Mouse (Mus musculus): ENCODE data around the gene Guca1a.

Guca1a gene

GRCm38 (mm10) chr17:47420195-47420594 lies 19.8 kb upstream of the Guca1a start:
- DNase-seq (ENCODE audit: low read depth in 1 of 2, low spot score in 2 of 2) = no peak

GRCm38 (mm10) chr17:47409897-47410861 lies 9.8 kb upstream of the Guca1a start:
- DNase-seq (ENCODE audit: low read depth in 1 of 2, low spot score in 2 of 2) = peak in 1 of 2 experiments; percentile 4

GRCm38 (mm10) chr17:47408558-47408898 lies 8.1 kb upstream of the Guca1a start:
- DNase-seq (ENCODE audit: low read depth in 1 of 2, low spot score in 2 of 2) = peak in 1 of 2 experiments; percentile 50

GRCm38 (mm10) chr17:47407717-47408557 lies 7.6 kb upstream of the Guca1a start:
- DNase-seq (ENCODE audit: low read depth in 1 of 2, low spot score in 2 of 2) = peak in 1 of 2 experiments; percentile 4

- DNase-seq (ENCODE audit: low read depth in 1 of 2, low spot score in 2 of 2) = no peak
These were observed 1.3 kb downstream of the Guca1a start for GRCm38 (mm10) chr17:47399091-47399490.

GRCm38 (mm10) chr17:47395376-47395913 lies 4.9 kb downstream of the Guca1a start:
- peak; percentile 55 to 70 for DNase-seq (ENCODE audit: low read depth in 1 of 2, low spot score in 2 of 2)

GRCm38 (mm10) chr17:47394223-47394869 lies 6.0 kb downstream of the Guca1a start:
- peak in 1 of 2 experiments; percentile 37 for DNase-seq (ENCODE audit: low read depth in 1 of 2, low spot score in 2 of 2)

- DNase-seq (ENCODE audit: low read depth in 1 of 2, low spot score in 2 of 2) = peak in 1 of 2 experiments; percentile 28
These were observed 13.7 kb downstream of the Guca1a start for GRCm38 (mm10) chr17:47386649-47387048.

GRCm38 (mm10) chr17:47385145-47385544 lies 15.2 kb downstream of the Guca1a start, which contains the start of gene Guca1b:
Guca1b (plus strand) TSS chr17:47385393.
- no peak for DNase-seq (ENCODE audit: low read depth in 1 of 2, low spot score in 2 of 2)

- no peak for DNase-seq (ENCODE audit: low read depth in 1 of 2, low spot score in 2 of 2)
These were observed 16.3 kb downstream of the Guca1a start for GRCm38 (mm10) chr17:47384064-47384463.

GRCm38 (mm10) chr17:47383266-47383665 lies 17.1 kb downstream of the Guca1a start:
- no peak for DNase-seq (ENCODE audit: low read depth in 1 of 2, low spot score in 2 of 2)

GRCm38 (mm10) chr17:47381917-47382316 lies 18.5 kb downstream of the Guca1a start:
- no peak for DNase-seq (ENCODE audit: low read depth in 1 of 2, low spot score in 2 of 2)

GRCm38 (mm10) chr17:47378133-47378532 lies 22.3 kb downstream of the Guca1a start:
- no peak for DNase-seq (ENCODE audit: low read depth in 1 of 2, low spot score in 2 of 2)

- no peak for DNase-seq (ENCODE audit: low read depth in 1 of 2, low spot score in 2 of 2)
These were observed 23.6 kb downstream of the Guca1a start for GRCm38 (mm10) chr17:47376779-47377280.

GRCm38 (mm10) chr17:47373991-47374390 lies 26.4 kb downstream of the Guca1a start:
- no peak for DNase-seq (ENCODE audit: low read depth in 1 of 2, low spot score in 2 of 2)

GRCm38 (mm10) chr17:47371451-47371850 lies 28.9 kb downstream of the Guca1a start:
- peak in 1 of 2 experiments; percentile 34 for DNase-seq (ENCODE audit: low read depth in 1 of 2, low spot score in 2 of 2)

- DNase-seq (ENCODE audit: low read depth in 1 of 2, low spot score in 2 of 2) = no peak
These were observed 31.3 kb downstream of the Guca1a start for GRCm38 (mm10) chr17:47369087-47369443.

- peak; percentile 51 to 58 for DNase-seq (ENCODE audit: low read depth in 1 of 2, low spot score in 2 of 2)
These were observed 31.8 kb downstream of the Guca1a start, which contains the start of gene Mrps10 for GRCm38 (mm10) chr17:47368401-47369086. Mrps10 (plus strand) TSS chr17:47368887.

GRCm38 (mm10) chr17:47361343-47361742 lies 39.0 kb downstream of the Guca1a start:
- no peak for DNase-seq (ENCODE audit: low read depth in 1 of 2, low spot score in 2 of 2)

- peak in 1 of 2 experiments; percentile 32 for DNase-seq (ENCODE audit: low read depth in 1 of 2, low spot score in 2 of 2)
These were observed 40.4 kb downstream of the Guca1a start for GRCm38 (mm10) chr17:47359964-47360363.

Measured in monocyte, adult 2 months (primary cell).